Mouse (Mus musculus) liver, embryonic 14.5 days (tissue): ENCODE measurements at regions not wholly inside any gene's neighbourhood (a gene's known extent, or its start where the extent isn't known, plus 50 kb on each side); places are given as distances from the start of the nearest gene placed in this dataset.

Source experiments
- ATAC-seq: fragments of 200-750 bp; cut with Nextera tagmentation; 2 replicates; pipeline ENCODE4 v1.8.0; 2017; ENCODE audit warnings: moderate number of reproducible peaks, mild to moderate bottlenecking, moderate library complexity; ENCODE audit not compliant: insufficient read depth
- DNase-seq, 3 experiments: peaks; one replicate each; pipeline ENCODE4 v3.0.0-alpha.2; 2012 to 2013; ENCODE audit warnings: low read depth in 3 of 3, low spot score in 3 of 3
- H3K27ac ChIP-seq: fragments of 300-500 bp; sonication (generic); 2 replicates; pipeline ENCODE4 v1.5.1; 2014; ENCODE audit warnings: moderate library complexity, mild to moderate bottlenecking, control low read depth, inconsistent platforms
- H3K27me3 ChIP-seq: fragments of 300-500 bp; sonication (generic); 2 replicates; pipeline ENCODE4 v1.6.1; 2014; ENCODE audit warnings: mild to moderate bottlenecking, low read length, moderate library complexity; ENCODE audit not compliant: control insufficient read depth, insufficient read depth
- H3K36me3 ChIP-seq: fragments of 300-500 bp; sonication (generic); replicated peaks from 2 replicates; pipeline ENCODE4 v1.6.1; 2014; ENCODE audit warnings: low read depth; ENCODE audit not compliant: control insufficient read depth, insufficient read depth
- H3K4me1 ChIP-seq, 2 experiments: fragments of 200-500 bp in 1 of 2; fragments of 300-500 bp in 1 of 2; sonication (generic) in 1 of 2; replicated peaks; 2 replicates each; pipeline ENCODE4 v1.6.1; 2012 to 2014; ENCODE audit warnings: antibody characterized with exemption in 1 of 2, inconsistent platforms in 1 of 2, low read length in 1 of 2; ENCODE audit not compliant: control insufficient read depth in 2 of 2, insufficient read depth in 2 of 2
- H3K4me2 ChIP-seq: fragments of 300-500 bp; sonication (generic); 2 replicates; pipeline ENCODE4 v1.6.1; 2014; ENCODE audit warnings: low read depth, mild to moderate bottlenecking, control low read depth, moderate library complexity
- H3K4me3 ChIP-seq, 2 experiments: fragments of 200-500 bp in 1 of 2; fragments of 300-500 bp in 1 of 2; sonication (generic) in 1 of 2; 2 replicates each; pipeline ENCODE4 v1.5.1; 2012 to 2014; ENCODE audit warnings: low read depth in 2 of 2, low read length in 2 of 2, mild to moderate bottlenecking in 2 of 2, control low read depth in 1 of 2, inconsistent platforms in 1 of 2, moderate library complexity in 1 of 2; ENCODE audit not compliant: insufficient read depth in 1 of 2
- H3K9ac ChIP-seq: fragments of 300-500 bp; sonication (generic); replicated peaks from 2 replicates; pipeline ENCODE4 v1.6.1; 2014; ENCODE audit warnings: mild to moderate bottlenecking, control low read depth, moderate library complexity
- H3K9me3 ChIP-seq: fragments of 300-500 bp; sonication (generic); 2 replicates; pipeline ENCODE4 v1.6.1; 2016; ENCODE audit warnings: low read length, mixed read lengths; ENCODE audit not compliant: control insufficient read depth
- CTCF ChIP-seq: IDR thresholded peaks from 2 replicates; pipeline ENCODE4 v1.5.1; 2016; ENCODE audit warnings: antibody characterized with exemption, low read depth, control low read depth
- EP300 ChIP-seq: IDR thresholded peaks from 2 replicates; pipeline ENCODE4 v1.6.1; 2016; ENCODE audit warnings: antibody characterized with exemption, low read depth
- WGBS: fragments of 180-500 bp; shearing (Covaris S2); extraction: QIAGEN DNeasy Blood & Tissue Kit; methylation state at CpG from one replicate; pipeline ENCODE4 v1.1.7; 2014; ENCODE audit not compliant: insufficient replicate concordance; 5-methylcytosine and 5-hydroxymethylcytosine counted together

DNA sequence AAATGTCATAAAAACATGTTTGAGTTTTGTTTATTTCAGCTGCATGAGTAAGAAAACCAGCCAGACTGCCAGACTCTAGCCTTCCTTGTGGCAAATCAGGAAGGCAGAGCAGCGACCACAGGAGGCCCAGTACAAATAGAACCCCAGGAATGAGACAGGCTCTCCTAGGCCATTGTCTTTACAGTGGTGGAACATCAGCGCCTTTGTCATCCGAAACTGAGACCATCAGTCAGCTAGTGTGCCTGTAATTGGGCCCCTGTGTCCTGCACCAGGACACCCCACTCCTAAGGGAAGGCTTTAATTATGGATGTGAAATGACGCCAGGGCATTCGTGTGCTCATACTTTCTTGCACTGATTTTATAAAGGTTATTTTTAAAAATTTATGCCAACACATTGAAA is 353.4 kb downstream of the Med10 start:
- ATAC-seq (no peak), DNase-seq (no peak)
- H3K36me3 ChIP-seq: no peaks in the 10 kb centered on the region
- H3K9ac ChIP-seq: no peak overlapping the region
- no peaks in the 10 kb centered on the region for H3K27me3 ChIP-seq
- TF ChIP-seq CTCF (no peak), EP300 (no peak)
- no peak overlapping the region for H3K4me3 ChIP-seq
- no peaks in the 10 kb centered on the region for H3K4me1 ChIP-seq
- no peaks in the 10 kb centered on the region for H3K9me3 ChIP-seq
- H3K4me2 ChIP-seq: no peak overlapping the region
- no peak overlapping the region for H3K27ac ChIP-seq
- 61% methylated on average over 5 of the region's 5 CpGs for WGBS

DNA sequence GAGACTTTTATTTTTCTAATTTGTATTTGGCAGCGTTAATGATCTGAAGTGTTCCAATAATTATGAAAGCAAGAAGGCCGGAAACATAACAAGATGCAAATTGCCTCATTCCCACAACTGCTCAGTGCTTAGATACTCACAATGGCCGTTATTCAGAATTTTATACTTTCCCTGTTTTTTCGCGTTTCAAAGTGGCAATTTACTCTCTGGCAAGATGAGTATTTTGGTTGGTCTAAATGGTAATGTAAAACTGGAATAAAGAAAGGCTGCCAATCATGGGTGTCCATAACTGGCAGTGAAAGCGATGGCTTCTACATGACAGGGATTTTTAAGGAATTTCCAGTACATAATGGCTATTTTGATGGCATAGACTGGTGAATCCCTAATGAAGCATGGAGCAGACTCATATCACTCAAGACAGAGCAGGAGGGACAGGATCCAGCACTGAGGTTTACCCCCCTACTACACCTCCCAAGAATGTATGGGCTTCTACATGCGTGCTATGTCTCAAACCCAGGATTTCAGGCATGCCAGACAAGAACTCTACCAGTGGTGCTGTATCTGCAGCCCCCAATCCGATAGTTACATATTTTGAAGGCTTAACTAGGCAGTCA is 354.9 kb downstream of the Med10 start:
- H3K27me3 ChIP-seq: no peaks in the 10 kb centered on the region
- TF ChIP-seq EP300 (no peak), CTCF (no peak)
- H3K4me1 ChIP-seq: no peaks in the 10 kb centered on the region
- no peaks in the 10 kb centered on the region for H3K36me3 ChIP-seq
- H3K9ac ChIP-seq: no peak overlapping the region
- H3K27ac ChIP-seq: no peak overlapping the region
- no peak overlapping the region for H3K4me3 ChIP-seq
- DNase-seq (no peak), ATAC-seq (no peak)
- H3K4me2 ChIP-seq: no peak overlapping the region
- 66% methylated on average over 8 of the region's 8 CpGs for WGBS
- H3K9me3 ChIP-seq: no peaks in the 10 kb centered on the region

DNA sequence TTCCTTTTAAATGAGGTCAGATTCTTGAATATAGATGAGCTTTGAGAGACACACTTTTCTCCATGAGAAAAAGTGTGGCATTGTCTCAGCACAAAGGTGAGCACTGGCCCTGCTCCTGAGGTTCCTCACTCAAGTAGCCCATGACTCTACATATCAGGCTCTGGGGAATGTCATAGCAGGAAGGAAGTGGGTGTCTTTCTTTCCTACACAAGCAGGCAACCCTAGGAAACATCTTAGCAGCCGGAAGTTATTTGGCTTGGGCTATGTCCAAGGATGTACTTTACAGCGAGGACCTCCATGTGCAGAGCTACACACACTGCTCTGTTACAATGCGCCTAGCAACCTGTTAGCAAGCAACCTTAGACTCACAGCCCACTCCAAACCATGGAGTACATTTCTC is 356.9 kb downstream of the Med10 start:
- Histone ChIP-seq H3K27ac (no peak overlapping the region), H3K4me3 (no peak overlapping the region), H3K9me3 (no peaks in the 10 kb centered on the region), H3K4me2 (no peak overlapping the region), H3K27me3 (no peaks in the 10 kb centered on the region), H3K9ac (no peak overlapping the region), H3K36me3 (no peaks in the 10 kb centered on the region), H3K4me1 (no peaks in the 10 kb centered on the region)
- DNase-seq: no peak
- ATAC-seq: no peak
- TF ChIP-seq CTCF (no peak), EP300 (no peak)
- 46% methylated on average over 3 of the region's 3 CpGs for WGBS

DNA sequence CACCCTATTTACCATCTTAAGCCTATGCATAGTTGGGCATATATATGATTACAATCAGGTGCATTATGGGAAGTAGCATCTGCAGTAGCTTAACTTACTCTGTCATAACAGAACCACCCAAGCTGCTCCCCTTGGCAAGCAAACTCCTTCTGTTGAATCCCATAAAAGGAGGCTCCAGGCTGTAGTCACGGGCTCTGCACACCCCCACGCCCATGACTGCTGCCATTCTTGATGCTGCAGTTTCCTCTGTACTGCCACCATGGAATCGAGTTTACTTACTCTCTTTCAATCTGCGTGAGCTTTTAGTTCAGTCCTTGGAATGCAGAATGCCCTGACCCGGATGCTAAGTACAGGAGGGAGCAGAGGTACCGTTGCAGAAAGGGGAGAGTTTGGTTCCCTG is 357.4 kb downstream of the Med10 start:
- Histone ChIP-seq H3K9ac (no peak overlapping the region), H3K4me3 (no peak overlapping the region), H3K4me1 (no peaks in the 10 kb centered on the region), H3K27me3 (no peaks in the 10 kb centered on the region), H3K9me3 (no peaks in the 10 kb centered on the region), H3K27ac (no peak overlapping the region), H3K36me3 (no peaks in the 10 kb centered on the region), H3K4me2 (no peak overlapping the region)
- ATAC-seq (no peak), DNase-seq (no peak)
- 51% methylated on average over 6 of the region's 6 CpGs for WGBS
- no peak for TF ChIP-seq CTCF
- no peak for TF ChIP-seq EP300

DNA sequence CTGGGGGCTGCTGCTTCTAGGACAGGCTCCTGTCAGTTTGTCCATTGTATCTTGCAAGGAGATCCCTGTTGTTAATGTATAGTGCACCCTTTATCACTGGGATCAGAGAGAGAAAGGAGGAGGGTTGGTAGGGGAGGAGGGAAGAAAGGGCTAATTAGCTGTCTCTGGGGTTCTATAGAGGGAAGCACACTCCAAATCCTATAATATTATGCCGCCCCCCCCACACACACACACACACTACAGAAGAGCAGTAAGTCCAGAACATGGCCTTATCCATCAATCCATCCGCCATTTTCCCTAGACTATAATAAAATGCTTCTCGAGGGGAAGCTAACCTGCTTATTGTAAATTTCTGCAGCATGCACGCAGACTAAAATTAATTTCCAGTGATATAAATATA is 359.9 kb downstream of the Med10 start:
- no peak for ATAC-seq
- H3K9me3 ChIP-seq: no peaks in the 10 kb centered on the region
- H3K4me2 ChIP-seq: no peak overlapping the region
- H3K36me3 ChIP-seq: no peaks in the 10 kb centered on the region
- H3K27ac ChIP-seq: no peak overlapping the region
- WGBS: 66% methylated on average over 4 of the region's 4 CpGs
- TF ChIP-seq CTCF: no peak
- no peak for TF ChIP-seq EP300
- no peaks in the 10 kb centered on the region for H3K27me3 ChIP-seq
- H3K9ac ChIP-seq: no peak overlapping the region
- DNase-seq: no peak
- no peaks in the 10 kb centered on the region for H3K4me1 ChIP-seq
- no peak overlapping the region for H3K4me3 ChIP-seq
